Mouse (Mus musculus) embryonic facial prominence, embryonic 13.5 days (tissue): ENCODE data around the gene 1810009A15Rik. TPM values are rescaled to one million over a fixed set of nuclear protein-coding genes. Genes with fewer than 3 reads are reported as not detected.

ENCODE experiments used
- ATAC-seq: fragments of 200-750 bp; cut with Nextera tagmentation; 2 replicates; pipeline ENCODE4 v1.8.0; 2017; ENCODE audit warnings: low read depth; ENCODE audit not compliant: insufficient number of reproducible peaks, insufficient read depth, low FRiP score, low TSS enrichment
- H3K27ac ChIP-seq: fragments of 300-500 bp; sonication (generic); 2 replicates; pipeline ENCODE4 v1.5.1; 2015; ENCODE audit warnings: moderate library complexity, mild to moderate bottlenecking, inconsistent platforms
- H3K27me3 ChIP-seq: fragments of 300-500 bp; sonication (generic); 2 replicates; pipeline ENCODE4 v1.6.1; 2015; ENCODE audit warnings: mild to moderate bottlenecking, inconsistent platforms
- H3K36me3 ChIP-seq: fragments of 300-500 bp; sonication (generic); 2 replicates; pipeline ENCODE4 v1.6.1; 2015; ENCODE audit warnings: mild to moderate bottlenecking, inconsistent platforms
- H3K4me1 ChIP-seq: fragments of 300-500 bp; sonication (generic); 2 replicates; pipeline ENCODE4 v1.6.1; 2015; ENCODE audit warnings: inconsistent platforms
- H3K4me2 ChIP-seq: fragments of 300-500 bp; sonication (generic); 2 replicates; pipeline ENCODE4 v1.6.1; 2015; ENCODE audit warnings: moderate library complexity, mild to moderate bottlenecking, inconsistent platforms
- H3K4me3 ChIP-seq: fragments of 300-500 bp; sonication (generic); 2 replicates; pipeline ENCODE4 v1.5.1; 2015; ENCODE audit warnings: mild to moderate bottlenecking, inconsistent platforms
- H3K9ac ChIP-seq: fragments of 300-500 bp; sonication (generic); 2 replicates; pipeline ENCODE4 v1.6.1; 2015; ENCODE audit warnings: mild to moderate bottlenecking, inconsistent platforms
- H3K9me3 ChIP-seq: fragments of 300-500 bp; sonication (generic); 2 replicates; pipeline ENCODE4 v1.6.1; 2016; ENCODE audit warnings: inconsistent platforms
- WGBS: fragments of 180-500 bp; shearing (Covaris S2); methylation state at CpG from one replicate; pipeline ENCODE4 v1.1.7; 2015; ENCODE audit warnings: mixed read lengths; 5-methylcytosine and 5-hydroxymethylcytosine counted together
- polyA plus RNA-seq: library from polyadenylated mRNA; unstranded; fragments of >200 nt; fragmentation: Nextera tagmentation; extraction: Ambion mirVana; gene quantifications from 2 replicates; pipeline ENCODE4 v1.2.1, GENCODE M21; 2015

Gene 1810009A15Rik
- polyA plus RNA-seq, 1 experiment from 2014 or later = 84.9 TPM

- 56% methylated on average over 3 of the region's 3 CpGs for WGBS
- Histone ChIP-seq H3K27ac (no peak overlapping the region), H3K4me2 (peak overlapping the region; percentile 84), H3K36me3 (peaks cover 47% of the 10 kb centered on the region), H3K9ac (peak overlapping the region; percentile 96), H3K9me3 (no peaks in the 10 kb centered on the region), H3K4me3 (peak overlapping the region; percentile 93), H3K4me1 (peaks cover 32% of the 10 kb centered on the region), H3K27me3 (no peaks in the 10 kb centered on the region)
- no peak for ATAC-seq
Measured at GRCm38 (mm10) chr19:8899079-8899478, 10.4 kb downstream of the 1810009A15Rik start.

DNA sequence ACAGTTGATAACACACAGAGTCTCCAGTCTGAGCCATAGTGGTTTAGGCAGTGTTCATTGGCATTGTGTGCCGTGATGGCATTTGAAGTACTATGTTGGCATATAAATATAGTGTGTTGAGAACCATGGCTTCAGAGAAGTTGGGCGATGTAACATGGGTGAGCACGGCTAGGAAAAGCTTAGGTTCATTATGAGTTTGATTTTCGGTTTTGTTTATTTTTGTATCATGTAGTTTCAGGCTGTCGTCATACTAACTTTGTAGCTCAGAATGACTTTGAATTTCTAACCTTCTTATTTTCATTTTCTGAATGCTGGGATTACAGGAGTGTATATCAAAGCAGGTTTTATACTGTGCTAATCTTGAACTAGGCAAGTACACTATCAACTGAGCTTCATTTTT lies 14.8 kb downstream of the 1810009A15Rik start:
- Histone ChIP-seq H3K4me3 (no peak overlapping the region), H3K9me3 (no peaks in the 10 kb centered on the region), H3K27ac (no peak overlapping the region), H3K4me1 (peaks cover 10% of the 10 kb centered on the region), H3K36me3 (peaks cover 60% of the 10 kb centered on the region), H3K27me3 (no peaks in the 10 kb centered on the region), H3K9ac (no peak overlapping the region), H3K4me2 (no peak overlapping the region)
- no peak for ATAC-seq
- WGBS = 91% methylated on average over 5 of the region's 5 CpGs

GRCm38 (mm10) chr19:8908531-8908930 lies 19.9 kb downstream of the 1810009A15Rik start:
- H3K9ac ChIP-seq = 0 out of 2 replicates have a peak overlapping the region, but pooled peaks have one; percentile 32
- no peak for ATAC-seq
- no peaks in the 10 kb centered on the region for H3K4me1 ChIP-seq
- H3K27me3 ChIP-seq = no peaks in the 10 kb centered on the region
- H3K4me2 ChIP-seq = no peak overlapping the region
- H3K9me3 ChIP-seq = no peaks in the 10 kb centered on the region
- no peak overlapping the region for H3K27ac ChIP-seq
- 89% methylated on average over 6 of the region's 6 CpGs for WGBS
- H3K4me3 ChIP-seq = no peak overlapping the region
- H3K36me3 ChIP-seq = peaks cover 96% of the 10 kb centered on the region

GRCm38 (mm10) chr19:8911810-8912209 lies 23.2 kb downstream of the 1810009A15Rik start:
- Histone ChIP-seq H3K27ac (no peak overlapping the region), H3K4me1 (no peaks in the 10 kb centered on the region), H3K4me3 (no peak overlapping the region), H3K36me3 (peaks cover 100% of the 10 kb centered on the region), H3K27me3 (no peaks in the 10 kb centered on the region), H3K4me2 (no peak overlapping the region), H3K9ac (no peak overlapping the region; the same call in 1 of the 2 replicates), H3K9me3 (no peaks in the 10 kb centered on the region)
- WGBS = 90% methylated on average over 5 of the region's 5 CpGs
- no peak for ATAC-seq

DNA sequence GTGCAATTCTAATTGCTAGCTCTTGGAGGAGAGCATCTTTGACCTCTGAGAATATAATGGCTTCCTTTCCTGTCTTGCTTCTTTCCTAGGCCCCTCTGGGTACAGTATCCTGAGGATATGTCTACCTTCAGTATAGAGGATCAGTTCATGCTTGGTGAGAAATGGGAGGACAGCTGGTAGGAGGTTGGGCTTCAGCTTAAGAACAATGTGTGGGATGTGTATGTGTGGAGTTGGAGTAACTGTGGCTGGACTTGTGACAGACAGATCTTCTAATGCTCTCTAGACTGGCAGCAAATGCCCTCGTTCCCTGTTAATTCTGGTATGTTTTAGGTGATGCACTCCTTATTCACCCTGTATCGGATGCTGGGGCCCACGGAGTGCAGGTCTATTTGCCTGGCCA lies 25.6 kb downstream of the 1810009A15Rik start:
- no peaks in the 10 kb centered on the region for H3K27me3 ChIP-seq
- H3K4me1 ChIP-seq = no peaks in the 10 kb centered on the region
- H3K27ac ChIP-seq = no peak overlapping the region
- 96% methylated on average over 3 of the region's 3 CpGs for WGBS
- H3K4me3 ChIP-seq = no peak overlapping the region
- H3K9ac ChIP-seq = no peak overlapping the region
- peaks cover 80% of the 10 kb centered on the region for H3K36me3 ChIP-seq
- no peak overlapping the region for H3K4me2 ChIP-seq
- no peak for ATAC-seq
- H3K9me3 ChIP-seq = no peaks in the 10 kb centered on the region

DNA sequence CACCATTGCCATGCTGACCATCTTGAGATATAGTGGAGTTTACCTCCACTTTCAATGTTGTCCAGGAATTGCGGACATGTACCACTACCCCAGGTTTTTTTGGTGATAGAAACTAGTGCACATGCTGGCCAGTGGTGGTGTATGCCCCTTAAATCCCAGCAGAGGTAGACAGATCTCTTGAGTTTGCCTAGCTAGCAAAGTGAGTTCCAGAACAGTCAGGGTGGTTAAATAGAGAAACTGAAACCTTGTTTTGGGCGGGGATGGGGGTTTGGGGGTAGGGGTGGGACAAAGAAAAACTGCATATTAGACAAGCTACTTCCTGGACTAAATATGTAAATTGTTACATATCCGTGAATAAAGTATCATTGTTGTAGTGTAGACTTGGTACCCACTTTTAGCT lies 30.3 kb downstream of the 1810009A15Rik start:
- no peak overlapping the region for H3K4me2 ChIP-seq
- H3K9me3 ChIP-seq = no peaks in the 10 kb centered on the region
- H3K9ac ChIP-seq = no peak overlapping the region
- 90% methylated on average over 3 of the region's 3 CpGs for WGBS
- peaks cover 17% of the 10 kb centered on the region for H3K4me1 ChIP-seq
- H3K36me3 ChIP-seq = peaks cover 36% of the 10 kb centered on the region
- no peak for ATAC-seq
- no peaks in the 10 kb centered on the region for H3K27me3 ChIP-seq
- H3K27ac ChIP-seq = no peak overlapping the region
- no peak overlapping the region for H3K4me3 ChIP-seq

DNA sequence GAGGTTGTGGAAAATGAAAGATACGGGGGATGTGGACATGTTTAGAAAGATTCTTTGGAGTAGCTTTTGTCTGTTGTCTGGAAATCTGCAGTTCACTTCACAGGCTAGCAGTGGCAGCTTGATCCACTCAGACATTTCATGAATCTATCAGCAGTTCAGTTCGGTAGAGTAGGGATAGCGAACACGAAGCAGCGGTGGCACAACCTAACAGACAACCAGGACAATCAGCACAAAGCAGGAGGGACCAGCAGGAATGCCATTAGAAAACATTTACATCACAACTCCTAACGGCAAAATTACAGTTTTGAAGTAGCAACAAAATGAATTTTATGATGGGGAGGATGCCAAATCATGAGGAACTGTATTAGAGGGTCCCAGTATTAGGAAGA lies 31.0 kb downstream of the 1810009A15Rik start:
- H3K4me2 ChIP-seq = peak overlapping the region; percentile 76
- H3K9me3 ChIP-seq = no peaks in the 10 kb centered on the region
- H3K4me1 ChIP-seq = peaks cover 17% of the 10 kb centered on the region
- no peaks in the 10 kb centered on the region for H3K27me3 ChIP-seq
- peak overlapping the region; percentile 82 for H3K4me3 ChIP-seq
- peaks cover 29% of the 10 kb centered on the region for H3K36me3 ChIP-seq
- ATAC-seq = no peak
- peak overlapping the region; percentile 89 for H3K27ac ChIP-seq
- WGBS = 70% methylated on average over 6 of the region's 6 CpGs
- peak overlapping the region; percentile 84 for H3K9ac ChIP-seq

DNA sequence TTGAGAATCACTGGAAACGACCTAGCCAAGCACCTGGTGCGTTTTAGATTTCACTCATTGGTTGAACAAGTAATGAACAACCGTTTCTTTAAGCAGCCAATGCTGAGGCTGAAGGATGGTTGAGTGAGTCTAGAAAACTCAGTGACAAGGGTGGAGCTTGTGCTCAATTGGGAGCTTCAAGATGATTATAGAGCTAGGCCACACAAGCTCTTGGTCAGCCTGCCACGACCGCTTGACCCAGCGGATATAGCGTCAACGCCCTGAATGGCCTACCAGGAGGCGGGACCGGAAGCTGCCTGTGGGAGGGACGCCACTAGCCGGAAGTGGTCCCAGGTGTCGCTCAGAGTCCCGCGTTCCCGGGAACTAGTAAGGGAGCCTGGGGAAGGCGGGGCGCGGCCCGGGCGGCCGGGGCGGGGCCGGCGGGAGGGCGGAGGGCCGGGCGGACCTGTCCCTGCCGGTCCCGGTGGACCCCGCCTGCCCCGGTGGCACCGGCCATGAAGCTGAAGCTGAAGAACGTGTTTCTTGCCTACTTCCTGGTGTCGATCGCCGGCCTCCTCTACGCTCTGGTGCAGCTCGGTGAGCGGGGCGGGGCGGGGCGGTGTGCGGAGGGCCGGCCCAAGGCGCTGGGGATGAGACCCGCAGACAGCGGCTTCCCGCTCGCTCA lies 31.6 kb downstream of the 1810009A15Rik start, which contains the start of gene B3gat3:
B3gat3 (plus strand) TSS at position 302 of the 664 bp plus-strand sequence.
- H3K4me1 ChIP-seq = peaks cover 17% of the 10 kb centered on the region

DNA sequence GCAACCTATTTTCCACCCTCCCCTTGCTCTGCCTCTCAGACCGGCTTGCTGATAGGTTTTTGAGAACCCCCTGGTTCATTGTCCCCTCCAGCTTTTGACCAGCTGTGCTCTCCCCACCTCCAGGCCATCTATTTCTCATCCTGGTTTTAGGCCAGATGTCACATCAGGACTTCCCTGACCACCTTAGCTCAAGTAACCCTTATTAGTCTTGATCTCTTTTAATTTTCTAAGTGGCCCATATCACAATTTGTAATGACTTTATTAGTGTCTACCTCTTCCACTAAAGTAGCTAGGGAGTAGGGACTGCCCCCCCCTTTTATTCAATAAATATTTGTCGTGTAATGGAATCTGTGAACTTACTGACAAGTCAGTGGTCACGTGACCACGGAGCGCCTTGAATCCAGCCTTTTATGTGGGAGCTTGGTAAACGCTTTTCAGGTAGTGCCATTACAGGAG lies 32.2 kb downstream of the 1810009A15Rik start:
- Histone ChIP-seq H3K27me3 (no peaks in the 10 kb centered on the region), H3K9me3 (no peaks in the 10 kb centered on the region), H3K4me2 (peak overlapping the region; percentile 76), H3K4me1 (peaks cover 17% of the 10 kb centered on the region), H3K27ac (peak overlapping the region; percentile 89), H3K4me3 (peak overlapping the region; percentile 82), H3K9ac (peak overlapping the region; percentile 84), H3K36me3 (peaks cover 25% of the 10 kb centered on the region)
- WGBS = under 1% methylated on average over 6 of the region's 6 CpGs
- ATAC-seq = no peak; the same call in 1 of the 2 replicates

More for the DNA sequence above, 31.6 kb downstream of the 1810009A15Rik start, which contains the start of gene B3gat3:
- ATAC-seq = peak; percentile 93
- H3K27me3 ChIP-seq = no peaks in the 10 kb centered on the region
- H3K36me3 ChIP-seq = peaks cover 25% of the 10 kb centered on the region
- H3K27ac ChIP-seq = peak within 1 kb of the TSS; percentile 89
- H3K9ac ChIP-seq = peak within 1 kb of the TSS; percentile 84
- whole genome bisulfite sequencing = 2% methylated on average over 50 of the region's 50 CpGs
- H3K4me3 ChIP-seq = peak within 1 kb of the TSS; percentile 82
- no peaks in the 10 kb centered on the region for H3K9me3 ChIP-seq
- H3K4me2 ChIP-seq = peak within 1 kb of the TSS; percentile 76

- Histone ChIP-seq H3K36me3 (peaks cover 24% of the 10 kb centered on the region), H3K27ac (no peak overlapping the region), H3K4me2 (peak overlapping the region; percentile 76), H3K9me3 (no peaks in the 10 kb centered on the region), H3K4me3 (peak overlapping the region; percentile 82), H3K4me1 (peaks cover 17% of the 10 kb centered on the region), H3K27me3 (no peaks in the 10 kb centered on the region), H3K9ac (peak overlapping the region; percentile 84; the same call in 1 of the 2 replicates)
- ATAC-seq = no peak
- 47% methylated on average over 9 of the region's 9 CpGs for WGBS
Measured at GRCm38 (mm10) chr19:8921741-8922140, 33.1 kb downstream of the 1810009A15Rik start.

GRCm38 (mm10) chr19:8926766-8927165 lies 38.1 kb downstream of the 1810009A15Rik start:
- WGBS = 89% methylated on average over 2 of the region's 2 CpGs
- Histone ChIP-seq H3K9ac (no peak overlapping the region), H3K4me2 (no peak overlapping the region), H3K4me1 (peaks cover 22% of the 10 kb centered on the region), H3K27ac (no peak overlapping the region), H3K36me3 (peaks cover 41% of the 10 kb centered on the region), H3K27me3 (no peaks in the 10 kb centered on the region), H3K4me3 (no peak overlapping the region), H3K9me3 (no peaks in the 10 kb centered on the region)
- no peak for ATAC-seq

GRCm38 (mm10) chr19:8927891-8928525 lies 39.4 kb downstream of the 1810009A15Rik start:
- H3K27ac ChIP-seq = no peak overlapping the region
- H3K4me2 ChIP-seq = no peak overlapping the region
- WGBS = 89% methylated on average over 12 of the region's 12 CpGs
- no peak overlapping the region for H3K9ac ChIP-seq
- peaks cover 20% of the 10 kb centered on the region for H3K4me1 ChIP-seq
- H3K27me3 ChIP-seq = no peaks in the 10 kb centered on the region
- H3K36me3 ChIP-seq = peaks cover 42% of the 10 kb centered on the region
- H3K9me3 ChIP-seq = no peaks in the 10 kb centered on the region
- no peak for ATAC-seq
- H3K4me3 ChIP-seq = no peak overlapping the region
